Mouse (Mus musculus): Measurements from ENCODE around the gene Sec14l3. TPM values are rescaled to one million over a fixed set of nuclear protein-coding genes. Genes with fewer than 3 reads are reported as not detected.

Sec14l3 gene
- total and polyA plus RNA-seq, 3 experiments: not detected

DNA sequence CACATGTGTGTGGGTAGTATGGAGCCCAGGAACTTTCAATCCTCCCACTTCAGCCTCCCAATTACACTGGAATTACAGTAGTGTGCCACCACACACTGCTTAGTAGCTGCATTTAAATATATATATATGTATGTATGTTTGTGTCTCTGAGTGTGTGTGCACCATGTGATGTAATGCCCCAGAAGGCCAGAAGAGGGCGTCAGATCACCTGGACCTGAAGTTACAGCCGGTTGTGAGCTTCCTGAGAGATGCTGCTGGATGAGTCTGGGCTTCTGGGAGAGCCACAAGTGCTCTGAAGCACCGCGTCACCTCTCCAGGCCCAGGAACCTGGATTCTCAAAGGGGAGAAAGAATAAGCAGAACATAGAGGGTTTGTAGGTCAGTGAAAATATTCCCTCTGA, 35.3 kb upstream of the Sec14l3 start:
- DNase-seq (ENCODE audit: low read depth, low spot score): no peak
- H3K4me1 ChIP-seq (ENCODE audit: control insufficient read depth in 1 of 2, insufficient read depth in 2 of 2, low read length in 2 of 2): peaks cover 0 to 5% of the 10 kb centered on the region in 2 experiments; a peak in 2 of 4 replicates
- H3K79me2 ChIP-seq (ENCODE audit: control insufficient read depth, insufficient read depth, low read length, poor library complexity): no peaks in the 10 kb centered on the region
- no peaks in the 10 kb centered on the region for H3K27me3 ChIP-seq (ENCODE audit: control insufficient read depth in 1 of 2, insufficient read depth in 2 of 2, low read length in 2 of 2)
- H3K4me3 ChIP-seq (ENCODE audit: control insufficient read depth in 1 of 2, insufficient read depth in 1 of 2, low read depth in 2 of 2, low read length in 2 of 2): no peak overlapping the region
- H3K27ac ChIP-seq (ENCODE audit: control insufficient read depth, low read depth, low read length): no peak overlapping the region
- no peaks in the 10 kb centered on the region for H3K9me3 ChIP-seq (replicated peaks; ENCODE audit: insufficient read depth, low read length)
- H3K36me3 ChIP-seq (ENCODE audit: control insufficient read depth in 1 of 2, insufficient read depth in 2 of 2, low read length in 2 of 2): peaks cover 0 to 3% of the 10 kb centered on the region in 2 experiments; a peak in 2 of 4 replicates
- no peak overlapping the region for H3K9ac ChIP-seq (ENCODE audit: control insufficient read depth, low read depth, low read length, poor library complexity, severe bottlenecking)
- TF ChIP-seq CTCF (IDR thresholded peaks at IDR 0.05 in 2 of 3, conservative IDR thresholded peaks at IDR 0.05 in 1 of 3; ENCODE audit: control insufficient read depth in 1 of 3, insufficient read depth in 1 of 3, low read depth in 2 of 3, low read length in 3 of 3, poor library complexity in 1 of 3, severe bottlenecking in 1 of 3): peak; percentile 18 to 21 (median 20); a peak in 3 of 6 replicates
- TF ChIP-seq MAX (IDR thresholded peaks at IDR 0.05; ENCODE audit: low read length): no peak
- TF ChIP-seq MAFK (IDR thresholded peaks at IDR 0.05; ENCODE audit: borderline replicate concordance, low read depth, low read length): no peak
- TF ChIP-seq BHLHE40 (IDR thresholded peaks at IDR 0.05; ENCODE audit: borderline replicate concordance, low read depth, low read length): no peak
- TF ChIP-seq GABPA (IDR thresholded peaks at IDR 0.05; ENCODE audit: low read depth, low read length): no peak
- TF ChIP-seq HCFC1 (IDR thresholded peaks at IDR 0.05; ENCODE audit: low read depth, low read length): no peak

DNA sequence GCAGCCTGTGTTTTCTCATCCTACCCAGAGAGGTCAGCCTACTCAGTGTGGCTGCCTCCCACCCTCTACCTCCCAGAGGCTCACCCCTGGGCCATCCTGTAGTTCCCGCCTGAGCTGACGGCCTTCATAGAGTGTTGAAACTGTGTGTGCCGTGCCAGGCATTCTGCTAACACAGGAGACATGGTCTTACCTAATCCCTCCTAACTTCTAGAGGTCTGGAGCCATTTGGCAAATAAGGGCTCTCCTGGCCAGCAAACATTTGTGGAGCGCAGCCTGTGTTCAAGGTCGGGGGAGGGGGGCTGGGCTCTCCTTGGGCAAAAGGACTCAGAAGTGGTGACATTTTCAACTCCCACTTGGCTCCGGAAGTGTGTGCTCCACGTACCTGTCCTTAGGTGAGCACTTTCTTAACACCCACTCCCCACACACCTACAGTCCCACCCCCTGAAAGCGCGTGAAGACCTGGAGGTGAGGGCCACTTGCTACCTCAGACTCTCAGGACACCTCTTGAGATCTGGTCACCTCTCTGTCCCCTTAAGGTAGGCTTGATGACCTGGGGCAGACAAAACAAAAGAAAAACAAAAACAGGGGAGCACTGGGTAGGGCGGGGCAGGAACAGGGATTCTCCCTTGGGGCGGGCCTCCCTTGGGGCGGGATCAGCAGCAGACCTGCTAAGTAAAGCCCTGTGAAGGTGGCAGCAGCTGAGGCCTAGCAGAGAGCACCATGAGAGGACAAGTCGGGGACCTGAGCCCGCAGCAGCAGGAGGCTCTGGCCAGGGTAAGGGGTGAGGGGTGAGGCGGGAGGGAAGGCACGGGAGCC, 33.3 kb upstream of the Sec14l3 start, which contains the start of gene Sec14l4:
Gene Sec14l4, plus strand, starts transcription at position 337 of the 816 bp plus-strand sequence.
- H3K9ac ChIP-seq (ENCODE audit: control insufficient read depth, low read depth, low read length, poor library complexity, severe bottlenecking): no peak within 1 kb of the TSS
- H3K9me3 ChIP-seq (replicated peaks; ENCODE audit: insufficient read depth, low read length): no peaks in the 10 kb centered on the region
- no peaks in the 10 kb centered on the region for H3K27me3 ChIP-seq (ENCODE audit: control insufficient read depth in 1 of 2, insufficient read depth in 2 of 2, low read length in 2 of 2)
- no peak within 1 kb of the TSS for H3K4me3 ChIP-seq (ENCODE audit: control insufficient read depth in 1 of 2, insufficient read depth in 1 of 2, low read depth in 2 of 2, low read length in 2 of 2)
- H3K36me3 ChIP-seq (ENCODE audit: control insufficient read depth in 1 of 2, insufficient read depth in 2 of 2, low read length in 2 of 2): peaks cover 0 to 7% of the 10 kb centered on the region in 2 experiments; a peak in 2 of 4 replicates
- H3K79me2 ChIP-seq (ENCODE audit: control insufficient read depth, insufficient read depth, low read length, poor library complexity): no peaks in the 10 kb centered on the region
- peaks cover 0 to 12% of the 10 kb centered on the region in 2 experiments; a peak in 2 of 4 replicates for H3K4me1 ChIP-seq (ENCODE audit: control insufficient read depth in 1 of 2, insufficient read depth in 2 of 2, low read length in 2 of 2)
- no peak for TF ChIP-seq MXI1 (IDR thresholded peaks at IDR 0.05; ENCODE audit: low read depth, low read length)
- no peak for TF ChIP-seq NRF1 (IDR thresholded peaks at IDR 0.05; ENCODE audit: insufficient read depth, low read depth, low read length, poor library complexity, severe bottlenecking)
- no peak for TF ChIP-seq ZKSCAN1 (IDR thresholded peaks at IDR 0.05; ENCODE audit: low read depth, low read length)
- TF ChIP-seq TCF12 (IDR thresholded peaks at IDR 0.05; ENCODE audit: low read depth, low read length): no peak
- TF ChIP-seq UBTF (IDR thresholded peaks at IDR 0.05; ENCODE audit: borderline replicate concordance, insufficient read depth, low read depth, low read length): no peak
- no peak for TF ChIP-seq RCOR1 (IDR thresholded peaks at IDR 0.05; ENCODE audit: low read depth, low read length)
- TF ChIP-seq ZNF384 (IDR thresholded peaks at IDR 0.05; ENCODE audit: low read depth, low read length): no peak
- TF ChIP-seq HCFC1 (IDR thresholded peaks at IDR 0.05; ENCODE audit: low read depth, low read length): no peak
- no peak for TF ChIP-seq MAFK (IDR thresholded peaks at IDR 0.05; ENCODE audit: borderline replicate concordance, low read depth, low read length)
- TF ChIP-seq POLR2AphosphoS5 (IDR thresholded peaks at IDR 0.05; ENCODE audit: borderline replicate concordance, low read depth, low read length): no peak
- no peak for TF ChIP-seq ETS1 (IDR thresholded peaks at IDR 0.05; ENCODE audit: low read depth, low read length)
- TF ChIP-seq BHLHE40 (IDR thresholded peaks at IDR 0.05; ENCODE audit: borderline replicate concordance, low read depth, low read length): no peak
- no peak for TF ChIP-seq CTCF (IDR thresholded peaks at IDR 0.05 in 2 of 3, conservative IDR thresholded peaks at IDR 0.05 in 1 of 3; ENCODE audit: control insufficient read depth in 1 of 3, insufficient read depth in 1 of 3, low read depth in 2 of 3, low read length in 3 of 3, poor library complexity in 1 of 3, severe bottlenecking in 1 of 3)
- no peak for TF ChIP-seq GABPA (IDR thresholded peaks at IDR 0.05; ENCODE audit: low read depth, low read length)
- no peak for TF ChIP-seq SIN3A (IDR thresholded peaks at IDR 0.05; ENCODE audit: low read length)
- no peak for TF ChIP-seq EP300 (IDR thresholded peaks at IDR 0.05; ENCODE audit: low read depth in 1 of 2, low read length in 2 of 2)
- no peak for TF ChIP-seq TAL1 (IDR thresholded peaks at IDR 0.05; ENCODE audit: low read length)
- no peak for TF ChIP-seq CHD2 (IDR thresholded peaks at IDR 0.05; ENCODE audit: low read length)
- H3K27ac ChIP-seq (ENCODE audit: control insufficient read depth, low read depth, low read length): no peak within 1 kb of the TSS
- DNase-seq (ENCODE audit: low read depth, low spot score): no peak
